Mouse (Mus musculus) heart, postnatal 0 days (tissue): ENCODE results near the gene Zfp354b. TPM values are rescaled to one million over a fixed set of nuclear protein-coding genes. Genes with fewer than 3 reads are reported as not detected.
A peak's percentile ranks its signal among the peaks of the same experiment; 100 is the strongest.

Source experiments
- ATAC-seq: fragments of 200-750 bp; cut with Nextera tagmentation; 2 replicates; pipeline ENCODE4 v1.8.0; 2017; ENCODE audit warnings: low read depth, moderate number of reproducible peaks, moderate library complexity; ENCODE audit not compliant: insufficient read depth
- DNase-seq: peaks from one replicate; pipeline ENCODE4 v3.0.0-alpha.2; 2016; ENCODE audit warnings: low spot score
- H3K27ac ChIP-seq: fragments of 300-500 bp; sonication (generic); 2 replicates; pipeline ENCODE4 v1.5.1; 2014; ENCODE audit warnings: low read depth, mild to moderate bottlenecking
- H3K27me3 ChIP-seq: fragments of 300-500 bp; sonication (generic); 2 replicates; pipeline ENCODE4 v1.6.1; 2014; ENCODE audit warnings: low read length, mixed read lengths; ENCODE audit not compliant: control insufficient read depth, insufficient read depth
- H3K36me3 ChIP-seq: fragments of 300-500 bp; sonication (generic); replicated peaks from 2 replicates; pipeline ENCODE4 v1.6.1; 2014; ENCODE audit warnings: low read length, mixed read lengths; ENCODE audit not compliant: control insufficient read depth, insufficient read depth
- H3K4me1 ChIP-seq: fragments of 300-500 bp; sonication (generic); 2 replicates; pipeline ENCODE4 v1.6.1; 2014; ENCODE audit warnings: antibody characterized with exemption; ENCODE audit not compliant: control insufficient read depth, insufficient read depth
- H3K4me2 ChIP-seq: fragments of 300-500 bp; sonication (generic); 2 replicates; pipeline ENCODE4 v1.6.1; 2014; ENCODE audit warnings: low read depth, mild to moderate bottlenecking, low read length, moderate library complexity
- H3K4me3 ChIP-seq: fragments of 300-500 bp; sonication (generic); 2 replicates; pipeline ENCODE4 v1.5.1; 2014; ENCODE audit warnings: low read depth, low read length
- H3K9ac ChIP-seq: fragments of 300-500 bp; sonication (generic); replicated peaks from 2 replicates; pipeline ENCODE4 v1.6.1; 2014; ENCODE audit warnings: low read depth, low read length, mixed read lengths
- H3K9me3 ChIP-seq: fragments of 300-500 bp; sonication (generic); replicated peaks from 2 replicates; pipeline ENCODE4 v1.6.1; 2016; ENCODE audit warnings: low read length; ENCODE audit not compliant: control insufficient read depth
- CTCF ChIP-seq: IDR thresholded peaks from 2 replicates; pipeline ENCODE4 v1.5.1; 2016; ENCODE audit warnings: antibody characterized with exemption, control low read depth, low read depth
- EP300 ChIP-seq: IDR thresholded peaks from 2 replicates; pipeline ENCODE4 v1.6.1; 2016; ENCODE audit warnings: antibody characterized with exemption, low read depth
- WGBS: fragments of 180-500 bp; shearing (Covaris S2); extraction: QIAGEN DNeasy Blood & Tissue Kit; methylation state at CpG from one replicate; pipeline ENCODE4 v1.1.7; 2014; 5-methylcytosine and 5-hydroxymethylcytosine counted together
- polyA plus RNA-seq: library from polyadenylated mRNA; unstranded; fragments of >200 nt; fragmentation: Nextera tagmentation; extraction: Ambion mirVana; gene quantifications from 2 replicates; pipeline ENCODE4 v1.2.1, GENCODE M21; 2015
- total RNA-seq: library from RNA; depleted of rRNA; stranded (reverse); fragments of >200 nt; gene quantifications from 2 replicates; pipeline ENCODE4 v1.2.3, GENCODE M21; 2014; ENCODE audit warnings: low replicate concordance; rRNA removed

Gene Zfp354b
- total and polyA plus RNA-seq, 2 experiments from 2014 or later = 0.73 to 0.85 TPM

DNA sequence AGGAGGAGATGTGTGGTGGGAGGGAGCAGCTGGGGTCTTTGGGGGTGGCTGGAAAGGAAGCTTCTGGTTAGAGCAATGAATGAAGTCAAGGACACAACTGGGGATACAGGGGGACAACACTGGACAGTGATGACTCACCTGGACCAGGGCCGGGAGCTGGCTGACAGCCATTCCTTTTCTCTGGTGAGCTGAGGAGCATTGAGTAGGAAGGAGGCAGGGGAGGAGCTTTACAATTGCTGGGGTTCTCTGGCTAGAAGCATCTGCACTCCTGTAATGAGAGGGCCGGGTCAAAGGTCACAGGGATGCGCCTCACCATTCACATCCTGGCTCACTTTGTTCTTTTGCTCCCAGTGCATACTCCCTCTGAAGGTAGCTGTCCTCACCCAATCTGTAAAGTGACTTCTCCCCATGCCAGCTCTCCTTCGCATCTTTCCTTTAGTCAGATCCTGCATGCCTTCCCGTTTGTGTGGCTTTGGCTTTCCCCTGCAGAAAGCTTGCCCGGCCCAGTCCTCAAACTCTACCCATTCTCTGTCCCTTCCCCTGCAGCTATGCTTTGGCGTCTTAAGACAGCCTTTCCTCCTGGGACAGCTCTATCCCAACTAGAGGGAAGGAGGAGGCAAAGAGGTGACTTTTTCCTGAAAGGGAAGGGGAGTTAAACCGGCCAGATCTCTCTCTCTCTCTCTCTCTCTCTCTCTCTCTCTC is 45.1 kb downstream of the Zfp354b start:
- Histone ChIP-seq H3K36me3 (0 out of 2 replicates have a peak, but pooled peaks cover under 1% of the 10 kb centered on the region), H3K4me2 (peak overlapping the region; percentile 73), H3K4me1 (0 out of 2 replicates have a peak, but pooled peaks cover 4% of the 10 kb centered on the region), H3K9me3 (no peaks in the 10 kb centered on the region), H3K27me3 (no peaks in the 10 kb centered on the region), H3K4me3 (peak overlapping the region; percentile 46; the same call in 1 of the 2 replicates), H3K9ac (0 out of 2 replicates have a peak overlapping the region, but pooled peaks have one; percentile 39), H3K27ac (no peak overlapping the region)
- DNase-seq (no peak), ATAC-seq (no peak)
- TF ChIP-seq CTCF (no peak), EP300 (no peak)
- 55% methylated on average over 8 of the region's 8 CpGs for WGBS

DNA sequence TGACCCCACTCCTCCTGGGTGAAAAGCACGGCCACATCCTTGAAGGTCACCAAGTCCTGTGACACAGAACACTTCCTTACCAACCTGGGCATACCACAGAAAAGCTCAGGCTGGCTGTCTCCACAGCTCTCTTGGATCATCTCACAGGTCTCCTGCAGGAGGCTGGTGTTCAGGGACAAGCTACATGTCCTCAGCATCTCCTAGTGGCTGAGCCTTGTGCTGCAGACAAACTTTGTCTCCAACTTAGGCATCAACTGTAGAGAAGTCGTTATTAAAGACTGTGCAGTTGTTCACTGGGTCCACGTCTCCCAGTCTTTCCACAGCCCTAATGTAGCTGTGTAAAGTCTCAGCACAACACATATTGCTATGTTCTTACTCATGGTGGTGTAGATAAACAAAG is 47.7 kb downstream of the Zfp354b start:
- 70% methylated on average over 3 of the region's 3 CpGs for WGBS
- H3K36me3 ChIP-seq = 0 out of 2 replicates have a peak, but pooled peaks cover 5% of the 10 kb centered on the region
- no peak for ATAC-seq

DNA sequence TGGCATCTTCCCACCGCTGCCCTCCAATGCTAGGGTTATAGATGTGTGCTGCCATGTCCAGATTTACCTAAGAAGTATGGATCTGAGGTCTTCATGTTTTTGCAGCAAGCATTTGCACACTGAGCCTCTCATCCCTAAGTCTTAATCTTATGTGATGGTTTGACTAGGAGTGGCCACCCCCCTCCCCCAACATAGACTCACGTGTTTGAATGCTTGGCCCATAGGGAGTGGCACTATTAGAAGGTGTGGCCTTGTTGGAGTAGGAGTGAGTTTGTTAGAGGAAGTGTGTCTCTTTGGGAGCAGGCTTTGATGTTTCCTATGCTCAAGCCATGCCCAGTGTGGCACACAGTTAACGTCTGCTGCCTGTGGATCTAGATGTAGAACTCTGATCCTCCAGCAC is 52.8 kb downstream of the Zfp354b start:
- peaks cover 15% of the 10 kb centered on the region for H3K9me3 ChIP-seq
- DNase-seq (no peak), ATAC-seq (no peak)
- H3K4me1 ChIP-seq = no peaks in the 10 kb centered on the region
- H3K27me3 ChIP-seq = no peaks in the 10 kb centered on the region
- no peak overlapping the region for H3K27ac ChIP-seq
- no peak overlapping the region for H3K4me2 ChIP-seq
- TF ChIP-seq CTCF = no peak
- no peak for TF ChIP-seq EP300
- H3K9ac ChIP-seq = no peak overlapping the region
- no peak overlapping the region for H3K4me3 ChIP-seq
- WGBS = 76% methylated on average over 3 of the region's 3 CpGs
- peaks cover 23% of the 10 kb centered on the region for H3K36me3 ChIP-seq

More for the DNA sequence above, 47.7 kb downstream of the Zfp354b start:
- H3K9me3 ChIP-seq = no peaks in the 10 kb centered on the region
- no peak overlapping the region for H3K4me3 ChIP-seq
- no peak for DNase-seq
- no peak overlapping the region for H3K4me2 ChIP-seq
- TF ChIP-seq EP300 (no peak), CTCF (no peak)
- no peak overlapping the region for H3K9ac ChIP-seq
- H3K27me3 ChIP-seq = no peaks in the 10 kb centered on the region
- no peak overlapping the region for H3K27ac ChIP-seq
- 0 out of 2 replicates have a peak, but pooled peaks cover 4% of the 10 kb centered on the region for H3K4me1 ChIP-seq

Other genes starting within 250 kb of the Zfp354b start
- 4.4 and 6.0 TPM in 2 replicates for gene Zfp354c, start 103.9 kb downstream of the Zfp354b start, total RNA-seq
- 3.6 TPM in 2 replicates for gene Zfp354c, start 103.9 kb downstream of the Zfp354b start, polyA plus RNA-seq
- gene Zfp879, start 90.1 kb downstream of the Zfp354b start, total RNA-seq = 0.38 TPM in 1 of 2 replicates, not detected in the other
- gene Zfp879, start 90.1 kb downstream of the Zfp354b start, polyA plus RNA-seq = 0.66 and 0.72 TPM in 2 replicates
- gene Grm6, start 80.9 kb downstream of the Zfp354b start, total RNA-seq = not detected in 2 replicates
- gene Grm6, start 80.9 kb downstream of the Zfp354b start, polyA plus RNA-seq = not detected in 2 replicates
- gene Zfp454, start 44.0 kb downstream of the Zfp354b start, total RNA-seq = not detected in 2 replicates
- 1.7 and 2.0 TPM in 2 replicates for gene Zfp454, start 44.0 kb downstream of the Zfp354b start, polyA plus RNA-seq
- 2.4 and 19.3 TPM in 2 replicates for gene Zfp2, start 15.5 kb downstream of the Zfp354b start, total RNA-seq
- 5.3 and 5.5 TPM in 2 replicates for gene Zfp2, start 15.5 kb downstream of the Zfp354b start, polyA plus RNA-seq
- not detected in 2 replicates for gene 4933414I15Rik, start 12.1 kb upstream of the Zfp354b start, total RNA-seq
- gene 4933414I15Rik, start 12.1 kb upstream of the Zfp354b start, polyA plus RNA-seq = not detected in 2 replicates
- gene Prop1, start 22.1 kb upstream of the Zfp354b start, total RNA-seq = not detected in 2 replicates
- not detected in 2 replicates for gene Prop1, start 22.1 kb upstream of the Zfp354b start, polyA plus RNA-seq
- not detected in 2 replicates for gene Olfr1378, start 34.9 kb upstream of the Zfp354b start, total RNA-seq
- not detected in 2 replicates for gene Olfr1378, start 34.9 kb upstream of the Zfp354b start, polyA plus RNA-seq
- not detected in 2 replicates for gene Olfr1377, start 50.3 kb upstream of the Zfp354b start, total RNA-seq
- not detected in 2 replicates for gene Olfr1377, start 50.3 kb upstream of the Zfp354b start, polyA plus RNA-seq
- not detected in 2 replicates for gene Olfr51, start 72.0 kb upstream of the Zfp354b start, total RNA-seq
- gene Olfr51, start 72.0 kb upstream of the Zfp354b start, polyA plus RNA-seq = not detected in 2 replicates
- gene Olfr54, start 82.6 kb upstream of the Zfp354b start, total RNA-seq = not detected in 2 replicates
- gene Olfr54, start 82.6 kb upstream of the Zfp354b start, polyA plus RNA-seq = not detected in 2 replicates
- gene Olfr1375, start 116.5 kb upstream of the Zfp354b start, total RNA-seq = not detected in 2 replicates
- gene Olfr1375, start 116.5 kb upstream of the Zfp354b start, polyA plus RNA-seq = not detected in 2 replicates
- 0.62 and 4.6 TPM in 2 replicates for gene Zfp354a, start 127.6 kb upstream of the Zfp354b start, total RNA-seq
- 3.4 and 4.2 TPM in 2 replicates for gene Zfp354a, start 127.6 kb upstream of the Zfp354b start, polyA plus RNA-seq